Mouse (Mus musculus) fat pad, adult 2 months (tissue): Measurements from ENCODE around the gene Phldb2.

Experiments
- DNase-seq: peaks from one replicate; pipeline ENCODE4 v3.0.0-alpha.2; 2011; ENCODE audit warnings: low read depth, low spot score; ENCODE audit errors: extremely low read depth

The Phldb2 gene

GRCm38 (mm10) chr16:45796815-45797214 lies 156.6 kb downstream of the Phldb2 start:
- DNase-seq, result no peak

DNA sequence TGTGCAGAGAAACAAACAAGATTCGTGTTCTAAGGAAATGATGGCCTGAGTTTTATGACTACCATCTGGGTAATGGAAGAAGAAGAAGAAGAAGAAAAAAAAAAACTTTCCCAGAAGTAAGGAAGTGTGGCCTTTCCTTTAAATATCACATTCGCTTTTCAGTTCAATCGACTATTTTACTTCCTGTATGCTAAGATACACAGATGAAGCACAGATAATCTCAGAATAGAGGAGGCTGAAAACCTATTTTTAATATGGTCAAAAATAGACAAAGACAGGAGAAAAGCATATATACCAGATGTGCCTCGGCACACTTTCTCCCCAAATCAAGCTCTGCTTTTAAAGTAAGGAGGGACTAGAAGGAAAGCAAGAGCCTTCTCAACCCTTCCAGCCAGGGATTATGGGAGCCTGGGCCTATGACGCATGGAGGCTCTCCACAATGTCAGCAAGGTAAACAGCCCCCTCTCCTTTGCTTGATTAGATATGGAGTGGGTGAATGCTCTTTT lies 158.2 kb downstream of the Phldb2 start:
- no peak for DNase-seq

DNA sequence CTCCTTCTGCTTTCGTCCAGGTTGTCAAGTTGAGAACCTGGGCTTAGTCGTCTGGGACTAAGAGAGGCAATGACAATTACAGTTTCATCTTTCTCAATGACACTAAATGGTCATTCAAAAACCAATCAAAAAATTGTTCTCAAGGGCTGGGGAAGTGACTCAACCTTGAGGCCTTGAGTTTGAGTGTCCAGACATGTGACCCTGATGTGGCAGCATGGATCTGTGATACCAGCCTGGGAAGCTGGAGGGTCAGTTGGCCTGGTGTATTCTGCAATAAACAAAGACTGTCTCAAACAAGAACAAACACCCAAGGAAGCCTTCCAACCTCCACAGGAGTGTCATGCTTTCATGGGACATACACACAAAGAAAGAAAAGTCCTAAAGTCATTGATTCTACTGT lies 160.6 kb downstream of the Phldb2 start:
- DNase-seq, result no peak

DNA sequence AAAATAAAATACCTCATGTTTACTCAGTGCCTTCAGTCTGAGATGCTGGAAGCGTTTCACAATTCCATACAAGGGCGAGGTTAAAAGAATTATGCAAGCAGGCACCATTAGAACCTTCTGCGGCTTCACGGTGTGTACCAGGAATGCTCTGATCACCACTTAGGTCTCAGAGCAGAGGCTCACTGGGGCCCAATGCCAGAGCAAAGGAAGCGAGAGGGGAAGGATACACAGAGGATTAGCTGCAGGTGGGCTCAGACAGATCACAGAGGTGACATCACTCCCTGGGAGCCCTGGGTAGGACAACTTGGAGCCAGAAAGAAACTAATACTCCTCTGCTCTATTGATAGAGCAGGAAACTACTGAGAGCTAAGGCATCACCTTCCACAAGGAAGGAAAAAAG lies 162.1 kb downstream of the Phldb2 start:
- DNase-seq, result no peak

- no peak for DNase-seq
These were observed 164.1 kb downstream of the Phldb2 start for GRCm38 (mm10) chr16:45789311-45789710.

DNA sequence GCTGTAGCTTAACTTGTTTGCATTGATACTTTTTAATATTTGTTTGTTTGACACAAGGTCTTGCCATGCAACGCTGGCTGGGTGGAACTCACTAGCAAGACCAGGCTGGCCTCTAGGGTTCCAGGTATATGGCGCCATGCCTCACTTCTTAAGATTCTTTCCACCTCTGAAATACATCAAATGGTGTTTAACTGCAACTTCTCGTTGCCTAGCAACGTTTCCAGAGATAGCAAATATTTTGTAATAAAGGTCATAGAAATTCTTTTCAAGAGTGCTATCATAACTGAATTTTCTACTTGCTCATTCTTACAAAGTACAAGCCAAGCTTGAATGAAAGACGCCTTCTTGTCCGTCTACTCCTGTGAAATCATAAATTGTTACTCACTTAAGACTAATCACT lies 165.7 kb downstream of the Phldb2 start:
- DNase-seq, result no peak

DNA sequence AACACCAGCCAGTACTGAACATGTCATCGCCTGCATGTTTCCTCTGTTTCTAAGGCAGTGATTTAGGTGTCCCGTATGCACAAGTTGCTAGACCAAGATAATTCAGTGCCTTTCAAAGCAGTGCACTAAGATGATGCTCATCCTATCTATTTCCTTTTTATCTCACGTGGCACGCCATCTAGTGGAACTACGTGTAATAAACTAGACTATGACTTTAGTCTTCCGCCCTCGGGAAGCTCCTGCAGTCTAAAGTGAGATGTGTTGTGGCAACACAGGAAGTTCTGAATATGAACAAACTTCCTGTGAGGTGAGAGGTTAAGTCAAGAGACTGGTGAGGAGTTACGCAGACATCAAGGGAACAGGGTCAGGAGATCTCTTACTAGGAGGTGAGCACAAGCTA lies 166.8 kb downstream of the Phldb2 start:
- no peak for DNase-seq

DNA sequence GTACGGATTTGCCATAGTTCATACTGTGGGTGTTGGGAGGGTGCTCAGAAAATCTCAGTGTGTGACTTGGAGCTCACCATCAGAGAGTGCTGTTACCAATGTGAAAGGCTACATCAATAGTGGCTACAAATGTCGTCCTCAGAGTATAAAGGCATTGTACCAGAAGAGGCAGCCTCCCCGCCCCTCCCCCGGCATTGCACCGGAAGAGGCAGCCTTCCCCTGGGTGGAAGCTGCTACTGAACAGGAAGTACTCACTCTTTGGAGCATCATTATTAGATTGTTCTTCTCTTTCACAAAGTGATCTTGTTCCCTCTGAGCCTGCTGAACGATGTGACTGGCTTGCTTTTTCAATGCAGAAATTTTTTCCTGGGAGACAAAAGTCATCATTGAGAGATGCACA lies 173.4 kb downstream of the Phldb2 start:
- no peak for DNase-seq

GRCm38 (mm10) chr16:45774813-45775212 lies 178.6 kb downstream of the Phldb2 start:
- DNase-seq, result no peak

DNA sequence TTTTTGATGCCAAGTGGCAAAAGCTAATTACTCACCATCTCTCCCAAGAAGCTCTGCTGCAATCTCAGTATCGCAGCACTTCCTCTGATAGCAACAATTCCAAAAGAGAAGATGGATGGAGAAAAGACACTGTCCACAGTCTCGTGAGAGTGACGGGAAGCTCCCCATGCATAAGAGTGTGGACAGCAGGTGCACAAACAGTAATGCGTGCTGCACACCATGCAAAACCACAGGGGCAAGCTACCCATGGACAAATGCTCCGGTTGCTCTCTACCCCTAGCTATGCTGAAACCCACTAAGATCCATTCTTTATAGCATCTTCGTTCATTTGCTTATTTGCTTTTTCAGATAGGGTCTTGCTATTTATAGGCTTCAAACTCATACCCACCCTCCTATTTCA lies 182.5 kb downstream of the Phldb2 start:
- no peak for DNase-seq

- no peak for DNase-seq
These were observed 185.4 kb downstream of the Phldb2 start for GRCm38 (mm10) chr16:45767853-45768640.

- DNase-seq, result no peak
These were observed 186.0 kb downstream of the Phldb2 start for GRCm38 (mm10) chr16:45767434-45767833.

GRCm38 (mm10) chr16:45765801-45766494 lies 187.4 kb downstream of the Phldb2 start:
- no peak for DNase-seq

DNA sequence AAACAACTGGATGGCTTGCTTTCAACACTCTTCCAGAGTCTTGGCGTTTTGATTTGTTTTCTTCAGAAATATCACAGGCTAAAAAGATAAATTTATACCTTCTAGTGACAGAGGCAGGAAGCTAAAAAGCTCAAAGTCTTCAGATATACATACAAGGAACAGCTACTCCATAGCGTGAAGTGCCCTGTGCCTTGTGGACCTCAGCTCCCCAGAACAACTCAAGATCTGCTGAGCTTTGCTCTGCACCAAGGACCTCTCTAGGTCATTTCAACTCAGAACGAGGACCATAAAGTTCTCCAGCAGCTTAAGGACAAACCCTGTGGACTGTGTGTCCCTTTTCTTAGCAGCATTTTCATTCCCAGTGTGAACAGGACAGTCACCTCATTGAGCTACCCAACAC lies 188.3 kb downstream of the Phldb2 start:
- no peak for DNase-seq

GRCm38 (mm10) chr16:45762859-45763505 lies 190.4 kb downstream of the Phldb2 start:
- no peak for DNase-seq

GRCm38 (mm10) chr16:45761425-45761824 lies 192.0 kb downstream of the Phldb2 start:
- no peak for DNase-seq

GRCm38 (mm10) chr16:45758726-45759269 lies 194.6 kb downstream of the Phldb2 start:
- no peak for DNase-seq

- no peak for DNase-seq
These were observed 195.8 kb downstream of the Phldb2 start for GRCm38 (mm10) chr16:45757421-45758078.

DNA sequence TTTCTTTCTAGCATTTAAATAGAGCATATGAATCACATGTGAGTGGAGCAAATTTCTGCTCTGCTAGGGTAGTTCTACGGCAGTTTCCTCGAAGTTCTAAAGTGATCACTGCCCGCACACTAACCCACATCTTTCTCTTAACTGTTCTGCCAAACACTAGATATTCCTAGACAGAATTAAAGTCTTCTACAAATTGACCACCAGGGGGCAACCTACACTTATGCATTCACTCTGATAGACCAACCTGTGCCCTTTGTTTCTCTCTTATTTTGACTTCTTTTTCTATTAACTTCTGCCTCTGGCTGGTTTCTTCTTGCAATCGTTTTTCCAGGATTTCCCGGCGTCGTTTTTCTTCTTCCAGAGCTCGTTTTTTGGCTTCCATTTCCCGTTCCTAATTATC lies 196.5 kb downstream of the Phldb2 start:
- no peak for DNase-seq

DNA sequence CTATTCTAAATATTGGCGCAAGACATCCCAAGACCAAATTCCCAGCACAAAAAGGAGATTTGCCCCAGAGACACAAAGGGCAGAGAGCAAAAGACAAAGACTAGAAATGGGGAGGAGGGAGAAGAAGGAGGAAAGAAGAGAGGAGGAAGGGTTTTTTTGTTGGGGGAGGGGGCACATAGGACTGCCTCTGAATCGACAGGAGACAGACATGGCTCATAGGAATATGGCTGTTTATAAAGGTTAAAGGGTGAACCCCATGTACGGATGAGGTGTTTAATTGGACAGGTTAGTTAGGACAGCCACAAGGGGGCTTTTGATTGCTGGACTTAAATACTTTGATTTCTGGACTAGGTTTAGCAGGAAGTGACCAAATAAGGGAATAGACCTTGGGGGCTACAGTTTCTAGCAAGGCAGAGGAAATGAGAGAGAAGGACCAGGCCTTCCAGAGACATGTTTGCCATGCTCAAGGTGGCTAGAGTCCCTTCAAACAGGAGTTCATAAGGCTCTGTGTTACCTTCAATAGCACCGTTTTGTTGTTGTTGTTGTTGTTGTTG lies 209.7 kb downstream of the Phldb2 start:
- no peak for DNase-seq
